7 mouse cellular contexts compared by ENCODE assay signal in genomic region chr8:9975898-9976611, GRCm38 (mm10). TPM values are rescaled to one million over a fixed set of nuclear protein-coding genes. Genes with fewer than 3 reads are reported as not detected.
DNase-seq lines count a peak whose midpoint lies in the region; ATAC-seq lines count a peak whose summit lies in the region.

No protein-coding gene starts in this region.

- peak overlapping the region; percentile 66 for H3K4me2 ChIP-seq in intestine, embryonic 15.5 days (replicated peaks)

- peak; percentile 96 for ATAC-seq in intestine, embryonic 15.5 days

- no peaks in the 10 kb centered on the region for H3K27me3 ChIP-seq in intestine, embryonic 15.5 days (replicated peaks)
- H3K27me3 ChIP-seq in midbrain, embryonic 10.5 days (ENCODE audit: low read depth, poor library complexity, severe bottlenecking) = no peaks in the 10 kb centered on the region

- H3K4me3 ChIP-seq in intestine, embryonic 15.5 days (replicated peaks) = peak overlapping the region; percentile 56
- H3K4me3 ChIP-seq in midbrain, embryonic 10.5 days = peak overlapping the region; percentile 83

- H3K9ac ChIP-seq in intestine, embryonic 15.5 days = peak overlapping the region; percentile 52

- intact Hi-C loops in gastrocnemius, postnatal 36 days (cut with DNase I) = loop anchor here (2.0 to 5.0 kb wide), 2 partner anchors 326 to 425 kb away; no protein-coding TSS in a partner anchor
- intact Hi-C loops in left cerebral cortex, postnatal 25 days (cut with DNase I) = loop anchor here (5.0 kb wide), 4 partner anchors 191 to 1036 kb away; no protein-coding TSS in a partner anchor

- peaks cover 14% of the 10 kb centered on the region; the same call in 1 of the 2 replicates for H3K4me1 ChIP-seq in intestine, embryonic 15.5 days (replicated peaks)
- peaks cover 41% of the 10 kb centered on the region for H3K4me1 ChIP-seq in midbrain, embryonic 10.5 days

- H3K36me3 ChIP-seq in intestine, embryonic 15.5 days = peaks cover 8% of the 10 kb centered on the region; the same call in 1 of the 2 replicates
- peaks cover 26% of the 10 kb centered on the region for H3K36me3 ChIP-seq in midbrain, embryonic 10.5 days

- DNase-seq in adrenal gland, adult 2 months = peak; percentile 100
- peak; percentile 96 for DNase-seq in embryo, embryonic 11.5 days (ENCODE audit: low read depth, low spot score)
- DNase-seq in gastrocnemius, postnatal 36 days = peak; percentile 97 to 99
- peak; percentile 99 for DNase-seq in left cerebral cortex, postnatal 25 days (ENCODE audit: low spot score in 2 of 2)
- DNase-seq in midbrain, embryonic 10.5 days (ENCODE audit: low spot score) = peak; percentile 99
- DNase-seq in right cerebral cortex, postnatal 4 days = peak; percentile 95

- no peaks in the 10 kb centered on the region for H3K9me3 ChIP-seq in intestine, embryonic 15.5 days
- H3K9me3 ChIP-seq in midbrain, embryonic 10.5 days (replicated peaks) = no peaks in the 10 kb centered on the region

- H3K27ac ChIP-seq in intestine, embryonic 15.5 days = 0 out of 2 replicates have a peak overlapping the region, but pooled peaks have one; percentile 4
- peak overlapping the region; percentile 83 for H3K27ac ChIP-seq in midbrain, embryonic 10.5 days (replicated peaks)

- WGBS in intestine, embryonic 15.5 days = under 1% methylated on average over 47 of the region's 47 CpGs
- WGBS in midbrain, embryonic 10.5 days = under 1% methylated on average over 47 of the region's 47 CpGs

RNA-seq across cellular contexts. Expression of gene Lig4, which starts 1.4 kb away (rescaled TPM):
- total RNA-seq in adrenal gland, adult 2 months (2021) = 1 to 10 TPM; 8.1 to 8.2 TPM
- polyA plus RNA-seq in adrenal gland, adult 2 months (2012; rRNA removed) = 1.3 and 1.5 TPM in 2 replicates
- total RNA-seq in gastrocnemius, postnatal 36 days (2021) = 1 to 10 TPM; 2.8 to 3.4 TPM
- polyA plus RNA-seq in intestine, embryonic 15.5 days (2015; fragmentation: Nextera tagmentation; extraction: Ambion mirVana) = 3.6 and 4.2 TPM in 2 replicates
- 10 to 100 TPM; 11.1 to 11.7 TPM for total RNA-seq in left cerebral cortex, postnatal 25 days (2021)
- 7.4 and 8.2 TPM in 2 replicates for polyA plus RNA-seq in midbrain, embryonic 10.5 days (2016; fragmentation: Nextera tagmentation; extraction: Ambion mirVana)

RNA-seq across cellular contexts. Expression of gene Abhd13, which starts 1.5 kb away (rescaled TPM):
- total RNA-seq in adrenal gland, adult 2 months (2021) = 10 to 100 TPM; 18.9 to 22.6 TPM
- polyA plus RNA-seq in adrenal gland, adult 2 months (2012; rRNA removed) = 2.1 and 2.7 TPM in 2 replicates
- 1 to 10 TPM; 6.8 to 8.1 TPM for total RNA-seq in gastrocnemius, postnatal 36 days (2021)
- 15.7 and 16.5 TPM in 2 replicates for polyA plus RNA-seq in intestine, embryonic 15.5 days (2015; fragmentation: Nextera tagmentation; extraction: Ambion mirVana)
- total RNA-seq in left cerebral cortex, postnatal 25 days (2021) = 10 to 100 TPM; 31.5 to 32.3 TPM
- 14.3 and 15.2 TPM in 2 replicates for polyA plus RNA-seq in midbrain, embryonic 10.5 days (2016; fragmentation: Nextera tagmentation; extraction: Ambion mirVana)

RNA-seq across cellular contexts. Expression of gene Tnfsf13b, which starts 30.2 kb away (rescaled TPM):
- 10 to 100 TPM in 1 of 2 experiments, 1 to 10 TPM in 1; 5.9 to 13.4 TPM for total RNA-seq in adrenal gland, adult 2 months (2021)
- polyA plus RNA-seq in adrenal gland, adult 2 months (2012; rRNA removed) = 4.8 and 5.1 TPM in 2 replicates
- total RNA-seq in gastrocnemius, postnatal 36 days (2021) = 1 to 10 TPM in 1 of 2 experiments, under 1 TPM in 1; 0.56 to 1.2 TPM
- 0.29 and 0.41 TPM in 2 replicates for polyA plus RNA-seq in intestine, embryonic 15.5 days (2015; fragmentation: Nextera tagmentation; extraction: Ambion mirVana)
- total RNA-seq in left cerebral cortex, postnatal 25 days (2021) = 1 to 10 TPM; 2.4 to 3.1 TPM
- 0.04 and 0.15 TPM in 2 replicates for polyA plus RNA-seq in midbrain, embryonic 10.5 days (2016; fragmentation: Nextera tagmentation; extraction: Ambion mirVana)

Comparison
In these comparisons a context has a peak if more than half of its experiments do, and no peak if none do; other contexts are left out.
1. Peak in every context shown above with its lines: DNase-seq, ATAC-seq, H3K4me3 ChIP-seq and H3K27ac ChIP-seq.